In the genomic region with DNA sequence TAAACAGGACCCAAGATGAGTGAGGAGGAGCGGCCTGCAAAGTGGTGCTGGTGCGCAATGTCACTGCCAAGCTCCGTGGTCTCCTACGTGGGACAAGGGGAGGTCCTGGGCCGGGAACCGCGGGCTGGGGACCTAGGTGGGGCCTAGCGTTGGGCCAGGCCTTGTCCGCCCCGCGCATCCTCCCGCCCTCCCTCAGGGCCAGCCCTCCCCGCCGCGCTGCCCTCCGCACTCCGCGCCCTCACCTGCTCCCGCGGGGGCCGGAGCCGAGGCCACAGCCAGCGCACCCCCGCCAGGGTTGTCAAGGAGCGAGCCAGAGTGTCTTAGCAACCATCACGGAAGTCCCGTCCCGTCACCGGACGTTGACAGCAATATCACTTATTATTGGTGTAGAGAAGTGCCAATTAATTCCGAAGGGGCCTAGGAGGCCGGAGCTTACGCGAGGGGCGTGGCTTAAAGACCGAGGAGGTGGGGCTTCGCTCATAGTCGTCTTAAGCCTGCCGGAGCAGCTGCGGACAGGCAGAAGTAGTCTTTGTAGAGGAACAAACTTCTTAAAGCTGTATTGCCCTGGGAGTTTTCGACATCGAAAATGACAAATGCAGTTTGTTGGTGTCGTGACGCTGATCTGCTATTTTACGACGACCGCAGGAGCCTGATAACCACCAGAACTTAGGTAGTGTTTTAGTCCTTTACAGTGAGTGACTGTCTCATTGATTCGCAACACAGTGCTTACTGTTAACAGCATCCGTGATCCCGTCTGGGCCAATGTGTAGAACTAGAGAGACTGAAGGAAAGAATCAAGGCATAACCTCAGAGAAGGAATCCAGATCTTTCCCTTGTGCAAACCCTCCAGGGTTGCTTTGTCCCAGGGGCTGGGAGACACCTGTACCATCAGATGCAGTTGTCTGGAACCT, we compare ENCODE assay signal across 8 mouse cellular contexts. TPM values are rescaled to one million over a fixed set of nuclear protein-coding genes. Genes with fewer than 3 reads are reported as not detected.
DNase-seq lines count a peak whose midpoint lies in the region; ATAC-seq and TF ChIP-seq lines count a peak whose summit lies in the region.

No protein-coding gene starts in this region.

- peak overlapping the region; percentile 72 for H3K9ac ChIP-seq in heart, embryonic 15.5 days
- H3K9ac ChIP-seq in liver, embryonic 14.5 days (replicated peaks): peak overlapping the region; percentile 48
- H3K9ac ChIP-seq in neural tube, embryonic 11.5 days (ENCODE audit: low read length): peak overlapping the region; percentile 70
- H3K9ac ChIP-seq in stomach, postnatal 0 days (ENCODE audit: low read length): peak overlapping the region; percentile 85

- TF ChIP-seq EP300 in liver, embryonic 14.5 days (IDR thresholded peaks at IDR 0.05; ENCODE audit: low read depth): no peak
- no peak for TF ChIP-seq EP300 in stomach, postnatal 0 days (optimal IDR thresholded peaks at IDR 0.05)

- H3K27me3 ChIP-seq in forebrain, embryonic 10.5 days (ENCODE audit: poor library complexity, severe bottlenecking): no peaks in the 10 kb centered on the region
- H3K27me3 ChIP-seq in heart, embryonic 15.5 days: no peaks in the 10 kb centered on the region
- no peaks in the 10 kb centered on the region for H3K27me3 ChIP-seq in liver, embryonic 14.5 days (ENCODE audit: control insufficient read depth, insufficient read depth, low read length)
- no peaks in the 10 kb centered on the region for H3K27me3 ChIP-seq in neural tube, embryonic 11.5 days (ENCODE audit: control insufficient read depth, insufficient read depth, low read length)
- H3K27me3 ChIP-seq in stomach, postnatal 0 days (ENCODE audit: control insufficient read depth, insufficient read depth, low read length): no peaks in the 10 kb centered on the region

- H3K27ac ChIP-seq in forebrain, embryonic 10.5 days: peak overlapping the region; percentile 91
- H3K27ac ChIP-seq in heart, embryonic 15.5 days: peak overlapping the region; percentile 66
- H3K27ac ChIP-seq in liver, embryonic 14.5 days: no peak overlapping the region
- H3K27ac ChIP-seq in neural tube, embryonic 11.5 days (ENCODE audit: low read depth, low read length): no peak overlapping the region
- H3K27ac ChIP-seq in stomach, postnatal 0 days (replicated peaks): peak overlapping the region; percentile 83

- ATAC-seq in heart, embryonic 15.5 days (replicated peaks; ENCODE audit: insufficient number of reproducible peaks, insufficient read depth, low FRiP score, low read depth): peak; percentile 98
- ATAC-seq in liver, embryonic 14.5 days (ENCODE audit: insufficient read depth): peak; percentile 99
- peak; percentile 98 for ATAC-seq in neural tube, embryonic 11.5 days (ENCODE audit: insufficient read depth, low FRiP score, low TSS enrichment)
- peak; percentile 99 for ATAC-seq in stomach, postnatal 0 days (ENCODE audit: low FRiP score, low TSS enrichment)

- under 1% methylated on average over 50 of the region's 50 CpGs for WGBS in forebrain, embryonic 10.5 days
- under 1% methylated on average over 50 of the region's 50 CpGs for WGBS in heart, embryonic 15.5 days
- WGBS in liver, embryonic 14.5 days (ENCODE audit: insufficient replicate concordance): 1% methylated on average over 47 of the region's 50 CpGs
- WGBS in neural tube, embryonic 11.5 days: 1% methylated on average over 48 of the region's 50 CpGs
- WGBS in stomach, postnatal 0 days: 1% methylated on average over 40 of the region's 50 CpGs

- H3K4me2 ChIP-seq in heart, embryonic 15.5 days: peak overlapping the region; percentile 83
- peak overlapping the region; percentile 87 for H3K4me2 ChIP-seq in liver, embryonic 14.5 days (ENCODE audit: low read depth)
- H3K4me2 ChIP-seq in neural tube, embryonic 11.5 days (ENCODE audit: low read depth): peak overlapping the region; percentile 63
- H3K4me2 ChIP-seq in stomach, postnatal 0 days (replicated peaks; ENCODE audit: low read depth): peak overlapping the region; percentile 80

- H3K36me3 ChIP-seq in forebrain, embryonic 10.5 days (replicated peaks): no peaks in the 10 kb centered on the region
- H3K36me3 ChIP-seq in heart, embryonic 15.5 days: no peaks in the 10 kb centered on the region
- no peaks in the 10 kb centered on the region for H3K36me3 ChIP-seq in liver, embryonic 14.5 days (replicated peaks; ENCODE audit: control insufficient read depth, insufficient read depth, low read depth)
- no peaks in the 10 kb centered on the region for H3K36me3 ChIP-seq in neural tube, embryonic 11.5 days (ENCODE audit: control insufficient read depth, insufficient read depth, low read length)
- no peaks in the 10 kb centered on the region for H3K36me3 ChIP-seq in stomach, postnatal 0 days (ENCODE audit: control insufficient read depth, insufficient read depth, low read length)

- peaks cover 42% of the 10 kb centered on the region for H3K4me1 ChIP-seq in forebrain, embryonic 10.5 days
- peaks cover 31% of the 10 kb centered on the region for H3K4me1 ChIP-seq in heart, embryonic 15.5 days (replicated peaks)
- peaks cover 5 to 12% of the 10 kb centered on the region in 2 experiments; a peak in 3 of 4 replicates for H3K4me1 ChIP-seq in liver, embryonic 14.5 days (replicated peaks; ENCODE audit: control insufficient read depth in 2 of 2, insufficient read depth in 2 of 2, low read length in 1 of 2)
- H3K4me1 ChIP-seq in neural tube, embryonic 11.5 days (ENCODE audit: control insufficient read depth, insufficient read depth, low read length): peaks cover 12% of the 10 kb centered on the region
- peaks cover 7% of the 10 kb centered on the region; the same call in 1 of the 2 replicates for H3K4me1 ChIP-seq in stomach, postnatal 0 days (replicated peaks; ENCODE audit: control insufficient read depth, insufficient read depth)

- peak; percentile 94 to 97 for DNase-seq in CD8-positive naive resting alpha-beta T cell, adult 2 months (ENCODE audit: low read depth in 2 of 2, low spot score in 2 of 2)
- peak; percentile 94 for DNase-seq in c-Kit-positive CD71-negative TER-119-negative erythroid progenitor cells, embryonic 14.5 days (ENCODE audit: low read depth)
- DNase-seq in forebrain, embryonic 10.5 days (ENCODE audit: extremely low spot score, low spot score): peak; percentile 95
- DNase-seq in kidney, postnatal 25 days: peak; percentile 98
- DNase-seq in liver, embryonic 14.5 days (ENCODE audit: low read depth in 3 of 3, low spot score in 3 of 3): peak; percentile 95 to 97 (median 96)
- DNase-seq in neural tube, embryonic 11.5 days (ENCODE audit: low spot score): peak; percentile 94
- peak; percentile 93 for DNase-seq in stomach, postnatal 0 days (ENCODE audit: low spot score)

- TF ChIP-seq CTCF in liver, embryonic 14.5 days (IDR thresholded peaks at IDR 0.05; ENCODE audit: low read depth): no peak
- TF ChIP-seq CTCF in stomach, postnatal 0 days (IDR thresholded peaks at IDR 0.05; ENCODE audit: low read depth): no peak

- H3K9me3 ChIP-seq in forebrain, embryonic 10.5 days: no peaks in the 10 kb centered on the region
- H3K9me3 ChIP-seq in heart, embryonic 15.5 days (replicated peaks): no peaks in the 10 kb centered on the region
- H3K9me3 ChIP-seq in liver, embryonic 14.5 days (ENCODE audit: control insufficient read depth, low read length): no peaks in the 10 kb centered on the region
- H3K9me3 ChIP-seq in neural tube, embryonic 11.5 days (ENCODE audit: control insufficient read depth, low read length): no peaks in the 10 kb centered on the region
- no peaks in the 10 kb centered on the region for H3K9me3 ChIP-seq in stomach, postnatal 0 days (ENCODE audit: control insufficient read depth, low read length)

- peak overlapping the region; percentile 92 for H3K4me3 ChIP-seq in forebrain, embryonic 10.5 days
- peak overlapping the region; percentile 72 for H3K4me3 ChIP-seq in heart, embryonic 15.5 days
- peak overlapping the region; percentile 61 to 66 for H3K4me3 ChIP-seq in liver, embryonic 14.5 days (ENCODE audit: insufficient read depth in 1 of 2, low read depth in 2 of 2, low read length in 2 of 2)
- peak overlapping the region; percentile 68 for H3K4me3 ChIP-seq in neural tube, embryonic 11.5 days (ENCODE audit: low read depth, low read length)
- H3K4me3 ChIP-seq in stomach, postnatal 0 days (ENCODE audit: low read depth, low read length): peak overlapping the region; percentile 79

RNA-seq across cellular contexts. Expression of gene Dnal4, which starts 3.3 kb away (rescaled TPM):
- 63.3 and 70.8 TPM in 2 replicates for polyA plus RNA-seq in forebrain, embryonic 10.5 days (2016; fragmentation: Nextera tagmentation; extraction: Ambion mirVana)
- 37.2 and 46.0 TPM in 2 replicates for polyA plus RNA-seq in heart, embryonic 15.5 days (2015; fragmentation: Nextera tagmentation; extraction: Ambion mirVana)
- polyA plus RNA-seq in liver, embryonic 14.5 days (2012; rRNA removed): 5.5 TPM in 2 replicates
- 6.3 and 6.8 TPM in 2 replicates for polyA plus RNA-seq in liver, embryonic 14.5 days (2014; fragmentation: Nextera tagmentation; extraction: Ambion mirVana)
- polyA plus RNA-seq in neural tube, embryonic 11.5 days (2014; fragmentation: Nextera tagmentation; extraction: Ambion mirVana): 68.6 and 70.8 TPM in 2 replicates
- 30.5 and 31.4 TPM in 2 replicates for polyA plus RNA-seq in stomach, postnatal 0 days (2015; fragmentation: Nextera tagmentation; extraction: Ambion mirVana)

RNA-seq across cellular contexts. Expression of gene Nptxr, which starts 30.2 kb away (rescaled TPM):
- 1.6 and 1.7 TPM in 2 replicates for polyA plus RNA-seq in forebrain, embryonic 10.5 days (2016; fragmentation: Nextera tagmentation; extraction: Ambion mirVana)
- polyA plus RNA-seq in heart, embryonic 15.5 days (2015; fragmentation: Nextera tagmentation; extraction: Ambion mirVana): 1.8 and 3.6 TPM in 2 replicates
- polyA plus RNA-seq in liver, embryonic 14.5 days (2012; rRNA removed): 0.09 and 0.13 TPM in 2 replicates
- polyA plus RNA-seq in liver, embryonic 14.5 days (2014; fragmentation: Nextera tagmentation; extraction: Ambion mirVana): 0.11 TPM in 1 of 2 replicates, not detected in the other
- polyA plus RNA-seq in neural tube, embryonic 11.5 days (2014; fragmentation: Nextera tagmentation; extraction: Ambion mirVana): 1.5 and 2.0 TPM in 2 replicates
- polyA plus RNA-seq in stomach, postnatal 0 days (2015; fragmentation: Nextera tagmentation; extraction: Ambion mirVana): 2.0 and 2.5 TPM in 2 replicates

RNA-seq across cellular contexts. Expression of gene Sun2, which starts 32.0 kb away (rescaled TPM):
- polyA plus RNA-seq in forebrain, embryonic 10.5 days (2016; fragmentation: Nextera tagmentation; extraction: Ambion mirVana): 2.0 and 3.4 TPM in 2 replicates
- polyA plus RNA-seq in heart, embryonic 15.5 days (2015; fragmentation: Nextera tagmentation; extraction: Ambion mirVana): 4.7 and 6.2 TPM in 2 replicates
- polyA plus RNA-seq in liver, embryonic 14.5 days (2012; rRNA removed): 6.2 and 7.0 TPM in 2 replicates
- polyA plus RNA-seq in liver, embryonic 14.5 days (2014; fragmentation: Nextera tagmentation; extraction: Ambion mirVana): 1.6 TPM in 2 replicates
- polyA plus RNA-seq in neural tube, embryonic 11.5 days (2014; fragmentation: Nextera tagmentation; extraction: Ambion mirVana): 6.1 and 10.2 TPM in 2 replicates
- 2.2 TPM in 2 replicates for polyA plus RNA-seq in stomach, postnatal 0 days (2015; fragmentation: Nextera tagmentation; extraction: Ambion mirVana)

RNA-seq across cellular contexts. Expression of gene Npcd, which starts 59.7 kb away (rescaled TPM):
- polyA plus RNA-seq in forebrain, embryonic 10.5 days (2016; fragmentation: Nextera tagmentation; extraction: Ambion mirVana): not detected in 2 replicates
- 0.27 TPM in 1 of 2 replicates, not detected in the other for polyA plus RNA-seq in heart, embryonic 15.5 days (2015; fragmentation: Nextera tagmentation; extraction: Ambion mirVana)
- polyA plus RNA-seq in liver, embryonic 14.5 days (2012; rRNA removed): not detected in 2 replicates
- polyA plus RNA-seq in liver, embryonic 14.5 days (2014; fragmentation: Nextera tagmentation; extraction: Ambion mirVana): 0.08 TPM in 1 of 2 replicates, not detected in the other
- polyA plus RNA-seq in neural tube, embryonic 11.5 days (2014; fragmentation: Nextera tagmentation; extraction: Ambion mirVana): not detected in 2 replicates
- 0.81 TPM in 1 of 2 replicates, not detected in the other for polyA plus RNA-seq in stomach, postnatal 0 days (2015; fragmentation: Nextera tagmentation; extraction: Ambion mirVana)

Comparison
In these comparisons a context has a peak if more than half of its experiments do, and no peak if none do; other contexts are left out.
1. H3K27ac ChIP-seq: peak in forebrain, embryonic 10.5 days (single experiment), heart, embryonic 15.5 days (single experiment) and stomach, postnatal 0 days (single experiment); none in liver, embryonic 14.5 days (single experiment) and neural tube, embryonic 11.5 days (single experiment).
2. Peak in every context shown above with its lines, with median percentiles within 50 percentile points of each other: DNase-seq, H3K4me3 ChIP-seq, ATAC-seq, H3K4me2 ChIP-seq and H3K9ac ChIP-seq.